Mouse (Mus musculus): ENCODE results near the gene Commd1.
A peak's percentile ranks its signal among the peaks of the same experiment; 100 is the strongest.

The Commd1 gene

DNA sequence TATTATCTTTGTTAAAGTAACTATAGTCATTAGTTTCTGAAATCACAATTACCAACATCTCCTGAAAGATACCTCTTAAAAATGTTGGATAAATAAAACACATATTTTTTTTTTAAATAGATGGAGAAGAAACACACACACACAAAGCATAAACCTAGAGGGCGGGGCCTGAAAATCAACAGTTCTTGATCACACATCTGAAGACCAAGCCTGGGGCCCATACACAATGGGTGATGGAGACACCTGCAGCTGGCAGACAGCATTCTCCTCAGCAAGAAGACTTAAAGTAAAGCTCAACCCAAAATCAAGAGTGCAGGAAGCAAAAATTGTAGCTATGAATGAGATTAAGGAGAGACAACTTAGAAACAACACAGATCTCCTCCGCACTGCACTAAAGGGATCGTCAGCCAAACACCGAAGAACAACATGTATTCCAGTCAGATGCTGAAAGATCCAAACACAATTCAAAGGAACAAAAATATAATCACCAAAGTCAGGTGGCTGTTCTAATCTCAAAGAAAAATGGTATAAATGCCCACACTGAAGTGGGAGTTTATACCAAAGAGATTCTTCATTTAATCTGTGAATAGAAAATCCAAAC is 44.4 kb downstream of the Commd1 start:
- DNase-seq = peak; percentile 79

DNA sequence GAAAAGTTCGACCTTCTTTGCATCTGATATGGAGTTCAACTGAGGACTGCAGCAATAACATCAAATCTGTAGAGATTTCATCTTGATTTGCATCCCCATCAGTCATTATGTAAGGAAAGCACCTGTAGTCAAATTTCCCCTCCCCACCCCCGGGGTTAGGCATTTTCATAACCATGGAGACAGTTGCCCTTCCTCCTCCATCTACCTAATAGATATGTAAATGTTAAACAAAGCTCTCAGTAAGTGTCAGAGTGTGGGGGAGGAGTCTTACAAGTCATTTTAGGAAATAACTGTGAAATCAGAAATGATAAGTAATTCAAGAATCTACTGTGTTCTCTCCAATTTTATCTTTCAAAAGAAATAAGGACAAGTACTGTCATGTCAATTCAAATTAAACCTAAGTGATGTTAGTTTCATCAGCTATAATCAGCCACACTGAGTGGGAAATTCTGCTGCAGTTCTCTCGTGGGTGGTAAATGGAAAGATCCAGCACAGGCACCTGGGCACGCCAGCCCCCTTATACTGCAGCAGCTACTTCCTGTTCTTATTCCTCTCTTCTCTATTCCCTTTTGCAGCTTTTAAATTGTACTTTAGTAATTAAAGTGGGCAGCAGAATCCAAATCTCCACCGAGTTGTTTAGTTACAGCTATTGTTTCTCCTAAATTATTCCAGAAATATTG is 45.6 kb downstream of the Commd1 start:
- peak; percentile 59 for DNase-seq

GRCm38 (mm10) chr11:22932167-22932566 is 50.0 kb downstream of the Commd1 start:
- DNase-seq = no peak

GRCm38 (mm10) chr11:22931320-22931905 is 50.8 kb downstream of the Commd1 start:
- DNase-seq = no peak

DNA sequence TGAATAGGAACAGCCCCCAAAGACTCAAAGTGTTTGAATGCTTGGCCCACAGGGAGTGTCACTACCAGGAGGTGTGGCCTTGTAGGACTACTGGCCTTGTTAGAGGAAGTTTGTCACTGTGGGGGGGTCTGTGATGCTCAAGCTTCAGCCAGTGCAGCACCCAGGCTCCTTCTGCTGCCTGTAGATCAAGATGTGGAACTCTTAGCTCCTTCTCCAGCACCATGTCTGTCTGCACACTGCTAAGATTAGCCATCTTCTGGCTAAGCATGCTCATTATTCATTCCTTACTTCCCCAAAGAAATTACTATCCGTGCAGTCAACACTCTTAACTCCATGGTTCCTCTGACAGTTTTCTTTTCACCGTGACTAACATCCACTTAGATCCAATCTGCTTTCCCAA is 52.1 kb downstream of the Commd1 start:
- no peak for DNase-seq

- DNase-seq = peak; percentile 33
Measured at GRCm38 (mm10) chr11:22928586-22929169, 53.5 kb downstream of the Commd1 start.

DNA sequence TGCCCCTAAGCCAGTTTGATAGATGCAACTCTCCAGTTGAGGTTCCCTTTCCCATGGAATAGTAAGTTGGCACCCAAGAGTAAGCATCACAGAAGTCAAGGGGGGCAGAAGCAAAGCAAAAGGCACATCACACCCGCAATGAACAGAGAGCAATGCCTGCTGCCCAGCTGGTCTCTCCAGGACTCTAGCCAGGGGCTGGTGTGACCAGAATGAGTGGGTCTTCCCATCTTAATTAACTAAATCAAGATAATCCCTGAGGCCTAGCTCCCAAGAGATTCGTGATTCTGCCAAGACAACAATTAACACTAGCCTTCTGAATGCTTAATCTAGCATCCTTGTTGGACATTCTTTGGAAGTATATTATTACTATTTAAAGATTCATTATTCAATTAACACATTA is 58.6 kb downstream of the Commd1 start:
- DNase-seq = no peak

DNA sequence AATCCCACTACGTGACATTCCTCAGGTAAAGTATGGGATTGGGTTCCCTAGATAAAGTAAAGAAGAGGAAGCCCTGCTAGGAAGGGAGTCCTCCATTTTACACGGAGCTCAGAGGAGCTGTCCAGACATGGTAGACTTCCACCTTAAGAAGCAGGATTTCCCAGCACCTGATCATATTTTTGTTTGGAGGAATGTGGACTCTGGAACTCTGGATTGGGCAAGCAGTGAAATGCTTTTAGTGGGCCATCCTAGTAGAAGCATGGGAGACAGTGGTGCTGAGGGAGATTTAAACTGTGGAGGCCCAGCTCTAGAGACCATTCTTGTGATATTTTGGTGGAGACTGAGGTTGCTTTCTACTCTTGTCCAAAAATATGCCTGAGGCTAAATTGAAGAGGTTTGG is 59.6 kb downstream of the Commd1 start:
- DNase-seq = no peak

DNA sequence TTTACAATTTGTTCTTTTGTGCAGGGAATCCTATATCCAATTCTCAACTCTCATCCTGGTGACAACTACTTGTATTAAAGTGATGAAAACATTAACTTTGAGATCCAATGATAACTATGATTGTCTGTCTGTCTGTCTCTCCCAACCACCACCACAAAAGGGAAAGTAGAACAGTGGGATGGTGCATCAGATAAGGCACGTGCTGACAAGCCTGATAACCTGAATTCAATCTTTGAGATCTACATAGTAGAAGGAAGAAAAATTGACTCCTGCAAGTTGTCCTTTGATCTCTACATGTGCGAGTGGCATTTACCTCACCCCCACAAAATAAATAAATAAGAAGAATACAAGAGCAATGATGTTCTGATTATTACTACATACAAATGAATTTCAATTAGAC is 62.8 kb downstream of the Commd1 start:
- DNase-seq = no peak

DNA sequence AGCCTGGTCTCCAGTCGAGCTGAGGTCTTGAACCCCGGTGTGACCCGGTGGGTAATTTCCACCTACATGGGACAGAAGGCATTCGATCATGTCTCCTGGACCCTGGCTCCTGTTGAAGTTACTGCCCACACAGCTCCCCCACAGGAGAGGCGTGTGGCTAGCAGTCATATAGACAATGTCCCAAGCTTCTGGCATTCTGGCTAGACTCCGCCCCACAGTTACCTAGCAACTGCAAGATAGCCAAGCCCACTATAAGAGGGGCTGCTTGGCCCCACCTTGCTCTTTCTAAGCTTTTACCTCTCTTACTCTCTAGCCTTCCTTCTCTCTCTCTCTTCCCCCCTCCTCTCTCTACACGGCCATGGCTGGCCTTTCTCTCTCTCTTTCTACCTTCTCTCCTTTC is 64.4 kb downstream of the Commd1 start:
- no peak for DNase-seq

- no peak for DNase-seq
Measured at GRCm38 (mm10) chr11:22913744-22914143, 68.4 kb downstream of the Commd1 start.

DNA sequence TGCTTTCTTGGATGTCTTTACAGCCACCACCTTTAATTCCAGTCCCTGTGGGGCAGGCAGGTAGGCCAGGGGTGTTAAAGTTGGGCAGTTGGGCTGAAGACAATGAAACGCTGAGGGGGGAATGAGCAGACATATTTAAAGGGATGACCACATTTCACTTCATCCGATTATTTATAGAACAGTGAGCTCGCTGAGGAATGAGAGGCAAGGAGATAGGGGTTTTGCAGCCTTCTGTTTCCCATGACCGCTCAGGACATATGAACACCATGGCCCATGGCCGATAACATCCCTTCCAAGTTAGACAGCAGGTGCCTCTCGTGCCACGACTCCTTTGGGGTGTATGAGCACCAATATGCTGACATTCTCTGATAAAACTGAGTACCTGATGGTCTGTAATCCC is 70.4 kb downstream of the Commd1 start:
- no peak for DNase-seq

DNA sequence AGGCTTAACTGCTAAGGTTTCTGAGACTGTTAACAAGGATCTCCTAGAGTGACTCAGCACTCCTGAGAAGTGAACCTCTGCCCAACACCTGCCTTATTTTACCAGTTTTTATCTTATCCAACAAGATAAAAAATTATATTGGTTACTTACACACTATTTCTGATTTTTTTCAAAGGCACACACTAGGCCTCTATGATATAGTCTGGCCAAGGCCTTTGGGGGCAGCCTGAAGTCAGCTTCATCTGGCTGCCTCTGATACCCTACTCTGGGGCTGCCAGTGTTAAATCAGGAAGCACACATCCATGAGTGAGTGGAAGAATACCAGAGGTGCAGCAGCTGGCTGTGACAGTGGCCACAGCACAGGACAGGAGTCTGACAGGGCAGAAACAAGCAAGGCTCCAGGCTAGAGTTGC is 75.7 kb downstream of the Commd1 start:
- no peak for DNase-seq

- DNase-seq = no peak
Measured at GRCm38 (mm10) chr11:22902923-22903322, 79.3 kb downstream of the Commd1 start.

DNA sequence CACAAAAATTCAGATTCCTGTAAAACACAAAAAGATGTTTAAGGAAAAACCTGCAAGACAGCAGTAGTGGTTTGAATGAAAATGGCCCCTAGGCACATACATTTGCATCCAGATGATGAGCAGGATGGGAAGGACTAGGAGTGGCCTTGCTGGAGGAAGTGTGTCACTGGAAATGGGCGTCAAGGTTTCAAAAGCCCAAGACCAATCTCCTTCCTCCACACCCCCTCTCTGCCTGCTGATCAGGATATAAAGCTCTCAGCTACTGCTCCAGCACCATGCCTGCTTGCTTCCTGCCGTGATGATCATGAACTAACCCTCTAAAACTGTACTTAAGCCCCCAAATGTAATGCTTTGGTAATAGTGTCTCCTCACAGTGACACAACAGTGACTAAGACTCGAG is 82.1 kb downstream of the Commd1 start:
- no peak for DNase-seq

- no peak for DNase-seq
Measured at GRCm38 (mm10) chr11:22897642-22898041, 84.5 kb downstream of the Commd1 start.

GRCm38 (mm10) chr11:22897127-22897526 is 85.1 kb downstream of the Commd1 start:
- no peak for DNase-seq

DNA sequence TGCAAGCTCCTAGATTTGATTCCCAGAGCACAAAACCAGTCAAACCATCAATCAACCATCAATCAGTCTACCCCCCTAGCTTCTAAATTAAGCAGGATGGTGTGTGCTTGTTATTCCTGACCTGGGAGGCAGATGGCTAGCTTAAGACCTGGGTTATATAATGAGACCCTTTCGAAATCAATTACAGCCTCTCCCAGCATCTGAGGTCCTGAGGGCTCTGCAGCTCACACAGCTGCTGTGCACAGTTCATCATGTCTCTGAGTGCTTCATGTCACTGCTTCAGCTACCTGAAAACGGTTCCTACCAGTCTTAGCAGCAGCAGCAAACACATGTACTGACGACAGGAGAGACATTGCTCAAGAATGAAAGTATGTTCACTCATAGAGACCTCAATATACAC is 89.1 kb downstream of the Commd1 start:
- DNase-seq = no peak

DNA sequence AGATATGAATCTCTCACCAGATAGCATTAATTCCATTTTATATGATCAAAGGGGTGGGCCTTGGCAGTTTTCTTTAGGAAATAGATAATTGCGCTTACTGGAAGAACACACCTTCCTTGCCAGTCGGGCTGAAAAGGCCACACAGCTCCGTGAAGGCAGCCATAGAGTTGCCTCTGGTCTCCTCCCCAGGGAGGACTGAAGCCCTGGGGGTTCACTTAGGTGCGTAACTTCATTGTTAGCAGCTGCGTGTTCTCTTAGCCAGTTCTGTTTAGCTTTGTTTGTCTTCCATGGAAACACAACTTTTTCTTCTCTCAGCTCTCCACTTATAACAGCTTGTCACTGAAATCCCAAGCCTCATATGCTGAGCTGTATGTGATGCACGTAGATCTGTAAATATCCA is 89.7 kb downstream of the Commd1 start:
- DNase-seq = no peak

- DNase-seq = no peak
Measured at GRCm38 (mm10) chr11:22891876-22892275, 90.3 kb downstream of the Commd1 start.

- DNase-seq = peak; percentile 22
Measured at GRCm38 (mm10) chr11:22891242-22891641, 90.9 kb downstream of the Commd1 start.

GRCm38 (mm10) chr11:22889224-22889623 is 93.0 kb downstream of the Commd1 start:
- DNase-seq = no peak

- DNase-seq = no peak
Measured at GRCm38 (mm10) chr11:22886991-22887390, 95.2 kb downstream of the Commd1 start.

DNA sequence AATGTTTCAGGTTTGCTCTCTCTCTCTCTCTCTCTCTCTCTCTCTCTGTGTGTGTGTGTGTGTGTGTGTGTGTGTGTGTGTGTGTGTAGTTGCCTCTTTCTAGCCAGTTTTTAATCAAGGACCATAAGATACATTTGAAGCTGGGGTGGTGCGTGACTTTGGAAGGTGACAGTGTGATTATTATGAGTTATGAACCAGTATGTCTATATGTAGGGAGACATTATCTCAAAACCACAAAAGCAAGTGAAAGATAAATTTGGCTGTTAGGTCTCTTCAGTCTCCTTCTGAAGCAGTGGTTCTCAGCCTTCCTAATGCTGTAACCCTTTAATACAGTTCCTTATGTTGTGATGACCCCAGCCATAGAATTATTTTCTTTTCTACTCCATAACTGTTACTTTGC is 96.8 kb downstream of the Commd1 start:
- DNase-seq = no peak

Data from thymus, postnatal 14 days (tissue).